Mouse (Mus musculus) CH12.LX (cell line): ENCODE results near the gene Gm9958. TPM values are rescaled to one million over a fixed set of nuclear protein-coding genes. Genes with fewer than 3 reads are reported as not detected.
A peak's percentile ranks its signal among the peaks of the same experiment; 100 is the strongest.

Source experiments
- DNase-seq: peaks from one replicate; pipeline ENCODE4 v3.0.0-alpha.2; 2013; ENCODE audit errors: extremely low read depth
- H3K27ac ChIP-seq: 2 replicates; pipeline ENCODE4 v1.5.1; 2012; ENCODE audit warnings: low read depth, mild to moderate bottlenecking, control low read depth, moderate library complexity; ENCODE audit not compliant: insufficient read depth
- H3K27me3 ChIP-seq: replicated peaks from 2 replicates; pipeline ENCODE3; 2012; ENCODE audit warnings: inconsistent platforms
- H3K36me3 ChIP-seq, 2 experiments: replicated peaks in 1 of 2; 2 replicates each; pipeline versions ENCODE3 to v1.6.1; 2012; ENCODE audit warnings: inconsistent platforms in 1 of 2, low read length in 1 of 2, mild to moderate bottlenecking in 1 of 2, mixed read lengths in 1 of 2, moderate library complexity in 1 of 2; ENCODE audit not compliant: control insufficient read depth in 1 of 2, insufficient read depth in 1 of 2
- H3K4me1 ChIP-seq, 2 experiments: 2 replicates each; pipeline ENCODE4 v1.6.1; 2012; ENCODE audit warnings: inconsistent platforms in 1 of 2, moderate library complexity in 1 of 2; ENCODE audit not compliant: insufficient read depth in 2 of 2, control insufficient read depth in 1 of 2
- H3K4me2 ChIP-seq: 2 replicates; pipeline ENCODE4 v1.6.1; 2012; ENCODE audit warnings: low read depth, mild to moderate bottlenecking, control low read depth; ENCODE audit not compliant: poor library complexity, insufficient read depth, severe bottlenecking
- H3K4me3 ChIP-seq, 3 experiments: fragments of 150-350 bp in 1 of 3; sonication (generic) in 1 of 3; replicated peaks in 1 of 3; 2 replicates each; pipeline versions ENCODE3 to v1.5.1; 2011 to 2012; ENCODE audit warnings: low read depth in 2 of 3, low read length in 2 of 3, mild to moderate bottlenecking in 2 of 3, moderate library complexity in 2 of 3, control low read depth in 1 of 3, improper control_type of control experiment in 1 of 3, inconsistent platforms in 1 of 3, mixed read lengths in 1 of 3; ENCODE audit not compliant: poor library complexity in 1 of 3
- H3K79me2 ChIP-seq: replicated peaks from 2 replicates; pipeline ENCODE4 v1.6.1; 2012; ENCODE audit warnings: mild to moderate bottlenecking, moderate library complexity; ENCODE audit not compliant: control insufficient read depth, poor library complexity, insufficient read depth, severe bottlenecking; ENCODE audit errors: extremely low read depth
- H3K9ac ChIP-seq: 2 replicates; pipeline ENCODE4 v1.6.1; 2012; ENCODE audit warnings: low read depth, mild to moderate bottlenecking, control low read depth, moderate library complexity; ENCODE audit not compliant: insufficient read depth
- H3K9me3 ChIP-seq: replicated peaks from 2 replicates; pipeline ENCODE3; 2012; ENCODE audit warnings: low read length, inconsistent platforms, mixed read lengths
- BHLHE40 ChIP-seq: IDR thresholded peaks from 2 replicates; pipeline ENCODE4 v1.6.1; 2011; ENCODE audit warnings: mild to moderate bottlenecking, low read depth, low read length, improper control_type of control experiment
- CHD2 ChIP-seq: IDR thresholded peaks from 2 replicates; pipeline ENCODE4 v1.6.1; 2011; ENCODE audit warnings: low read length, improper control_type of control experiment
- CTCF ChIP-seq, 2 experiments: IDR thresholded peaks in 1 of 2; conservative IDR thresholded peaks in 1 of 2; 2 replicates each; pipeline ENCODE4 v1.5.1; 2011 to 2012; ENCODE audit warnings: low read depth in 2 of 2, low read length in 2 of 2, improper control_type of control experiment in 1 of 2, inconsistent platforms in 1 of 2, mild to moderate bottlenecking in 1 of 2, moderate library complexity in 1 of 2
- ELF1 ChIP-seq: IDR thresholded peaks from 2 replicates; pipeline ENCODE4 v1.6.1; 2014; ENCODE audit warnings: low read depth, mild to moderate bottlenecking, inconsistent platforms, low read length, improper control_type of control experiment
- EP300 ChIP-seq: IDR thresholded peaks from 2 replicates; pipeline ENCODE4 v1.6.1; 2011; ENCODE audit warnings: low read length, improper control_type of control experiment
- ETS1 ChIP-seq: conservative IDR thresholded peaks from 2 replicates; pipeline ENCODE4 v1.6.1; 2012; ENCODE audit warnings: low read depth, mild to moderate bottlenecking, inconsistent platforms, low read length, improper control_type of control experiment, moderate library complexity
- GABPA ChIP-seq: IDR thresholded peaks from 2 replicates; pipeline ENCODE4 v1.6.1; 2012; ENCODE audit warnings: low read depth, low read length, improper control_type of control experiment, inconsistent platforms; ENCODE audit not compliant: insufficient replicate concordance
- HCFC1 ChIP-seq: IDR thresholded peaks from 2 replicates; pipeline ENCODE4 v1.6.1; 2012; ENCODE audit warnings: low read depth, mild to moderate bottlenecking, inconsistent platforms, low read length, improper control_type of control experiment
- IRF4 ChIP-seq: IDR thresholded peaks from 2 replicates; pipeline ENCODE4 v1.6.1; 2014; ENCODE audit warnings: low read depth, mild to moderate bottlenecking, inconsistent platforms, low read length, improper control_type of control experiment
- JUN ChIP-seq: IDR thresholded peaks from 2 replicates; pipeline ENCODE4 v1.6.1; 2011; ENCODE audit warnings: low read depth, mild to moderate bottlenecking, low read length, improper control_type of control experiment, moderate library complexity; ENCODE audit not compliant: insufficient read depth
- JUND ChIP-seq: conservative IDR thresholded peaks from 2 replicates; pipeline ENCODE4 v1.6.1; 2011; ENCODE audit warnings: low read depth, low read length, improper control_type of control experiment
- MAX ChIP-seq: IDR thresholded peaks from 2 replicates; pipeline ENCODE4 v1.6.1; 2011; ENCODE audit warnings: low read length, improper control_type of control experiment
- MAZ ChIP-seq: IDR thresholded peaks from 2 replicates; pipeline ENCODE4 v1.6.1; 2012; ENCODE audit warnings: low read depth, mild to moderate bottlenecking, inconsistent platforms, low read length, improper control_type of control experiment, moderate library complexity
- MEF2A ChIP-seq: IDR thresholded peaks from 2 replicates; pipeline ENCODE4 v1.6.1; 2014; ENCODE audit warnings: low read depth, mild to moderate bottlenecking, inconsistent platforms, low read length, improper control_type of control experiment, borderline replicate concordance
- PAX5 ChIP-seq: IDR thresholded peaks from 2 replicates; pipeline ENCODE4 v1.6.1; 2012; ENCODE audit warnings: low read length, inconsistent platforms, mixed read lengths
- POLR2A ChIP-seq: IDR thresholded peaks from 2 replicates; pipeline ENCODE4 v1.6.1; 2011; ENCODE audit warnings: low read depth, mild to moderate bottlenecking, improper control_type of control experiment, low read length
- POLR2AphosphoS2 ChIP-seq: IDR thresholded peaks from 2 replicates; pipeline ENCODE4 v1.6.1; 2011; ENCODE audit warnings: low read depth, low read length, improper control_type of control experiment
- RCOR1 ChIP-seq: conservative IDR thresholded peaks from 2 replicates; pipeline ENCODE4 v1.6.1; 2012; ENCODE audit warnings: low read depth, mild to moderate bottlenecking, inconsistent platforms, low read length, improper control_type of control experiment
- TBP ChIP-seq: conservative IDR thresholded peaks from 2 replicates; pipeline ENCODE4 v1.6.1; 2011; ENCODE audit warnings: low read depth, low read length, improper control_type of control experiment
- USF1 ChIP-seq: IDR thresholded peaks from 2 replicates; pipeline ENCODE4 v1.6.1; 2014; ENCODE audit warnings: low read depth, mild to moderate bottlenecking, inconsistent platforms, low read length, improper control_type of control experiment
- ZC3H11A ChIP-seq: IDR thresholded peaks from 2 replicates; pipeline ENCODE4 v1.6.1; 2012; ENCODE audit warnings: low read depth, mild to moderate bottlenecking, inconsistent platforms, low read length, improper control_type of control experiment
- ZNF384 ChIP-seq: IDR thresholded peaks from 2 replicates; pipeline ENCODE4 v1.6.1; 2012; ENCODE audit warnings: low read depth, low read length, improper control_type of control experiment, inconsistent platforms
- dilution Hi-C: fragments of 300-500 bp; cut with MboI; formaldehyde crosslinking; loops from 2 replicates; pipeline ENCODE4 v1.14.3; 2020; ENCODE audit warnings: low sequenced_read_pairs; ENCODE audit not compliant: extremely low pct_unique_long_range_greater_than_20kb, extremely low pct_ligation_motif_present
- in situ Hi-C: fragments of 300-500 bp; cut with MboI; formaldehyde crosslinking; loops from 3 replicates; pipeline ENCODE4 v1.14.3; 2019; ENCODE audit warnings: low sequenced_read_pairs, low pct_ligation_motif_present, low pct_unique_long_range_greater_than_20kb, mixed read lengths
- polyA plus RNA-seq: library from polyadenylated mRNA; unstranded; fragments of >175 nt; gene quantifications from 2 replicates; pipeline ENCODE4 v1.2.1, GENCODE M21; 2012; ENCODE audit warnings: low read depth; ENCODE audit not compliant: insufficient read length
- total RNA-seq, 2 experiments: library from RNA; depleted of rRNA; stranded (reverse); fragments of 300-350 nt in 1 of 2; fragments of >200 nt in 1 of 2; gene quantifications; 2 replicates each; pipeline ENCODE4 v1.2.3; 2012 to 2014

Gm9958 gene
- total and polyA plus RNA-seq, 3 experiments, result 1.2 to 1.3 (median 1.3) TPM

- Histone ChIP-seq H3K27me3 (no peaks in the 10 kb centered on the region), H3K4me3 (no peak overlapping the region), H3K4me1 (peaks cover 0 to 21% of the 10 kb centered on the region in 2 experiments; a peak in 2 of 4 replicates), H3K36me3 (peaks cover 0 to 8% of the 10 kb centered on the region in 2 experiments), H3K9me3 (no peaks in the 10 kb centered on the region), H3K27ac (no peak overlapping the region), H3K79me2 (peaks cover 43% of the 10 kb centered on the region), H3K9ac (no peak overlapping the region), H3K4me2 (no peak overlapping the region)
- no peak for DNase-seq
- in situ Hi-C loops, result no loop called here
- TF ChIP-seq JUN, result no peak
- no peak for TF ChIP-seq RCOR1
- TF ChIP-seq EP300, result no peak
- TF ChIP-seq IRF4, result no peak
- no peak for TF ChIP-seq MAX
- no peak for TF ChIP-seq JUND
- no peak for TF ChIP-seq USF1
- no peak for TF ChIP-seq ELF1
- no peak for TF ChIP-seq ETS1
- TF ChIP-seq CTCF (conservative IDR thresholded peaks at IDR 0.05 in 1 of 2, IDR thresholded peaks at IDR 0.05 in 1 of 2; ENCODE audit: low read depth in 2 of 2, low read length in 2 of 2), result no peak
- TF ChIP-seq HCFC1, result no peak
- TF ChIP-seq MEF2A, result no peak
- TF ChIP-seq POLR2AphosphoS2, result no peak
- TF ChIP-seq CHD2, result no peak
- no peak for TF ChIP-seq TBP
- no peak for TF ChIP-seq POLR2A
- no peak for TF ChIP-seq GABPA
- TF ChIP-seq MAZ, result no peak
- dilution Hi-C loops, result no loop called here
Observed at GRCm38 (mm10) chr5:90332478-90332877, 34.5 kb upstream of the Gm9958 start.

- H3K4me1 ChIP-seq, result peaks cover 0 to 23% of the 10 kb centered on the region in 2 experiments; a peak in 2 of 4 replicates
- H3K4me2 ChIP-seq, result no peak overlapping the region
- TF ChIP-seq TBP, result no peak
- TF ChIP-seq ZC3H11A, result no peak
- no peak for TF ChIP-seq BHLHE40
- TF ChIP-seq PAX5, result no peak
- peak; percentile 20; the same call in 1 of the 2 replicates for TF ChIP-seq ZNF384
- TF ChIP-seq POLR2AphosphoS2, result no peak
- H3K4me3 ChIP-seq, result no peak overlapping the region
- H3K79me2 ChIP-seq, result peaks cover 32% of the 10 kb centered on the region
- no peak overlapping the region for H3K27ac ChIP-seq
- no peak overlapping the region for H3K9ac ChIP-seq
- H3K27me3 ChIP-seq, result no peaks in the 10 kb centered on the region
- H3K36me3 ChIP-seq, result peaks cover 0 to 16% of the 10 kb centered on the region in 2 experiments
- DNase-seq, result no peak
- dilution Hi-C loops (no loop called here), in situ Hi-C loops (no loop called here)
- H3K9me3 ChIP-seq, result no peaks in the 10 kb centered on the region
Observed at GRCm38 (mm10) chr5:90338177-90339091, 28.6 kb upstream of the Gm9958 start.
